Mouse (Mus musculus): ENCODE data around the gene Vmn2r27. TPM values are rescaled to one million over a fixed set of nuclear protein-coding genes. Genes with fewer than 3 reads are reported as not detected.

The Vmn2r27 gene
- total RNA-seq (2023) = not detected

DNA sequence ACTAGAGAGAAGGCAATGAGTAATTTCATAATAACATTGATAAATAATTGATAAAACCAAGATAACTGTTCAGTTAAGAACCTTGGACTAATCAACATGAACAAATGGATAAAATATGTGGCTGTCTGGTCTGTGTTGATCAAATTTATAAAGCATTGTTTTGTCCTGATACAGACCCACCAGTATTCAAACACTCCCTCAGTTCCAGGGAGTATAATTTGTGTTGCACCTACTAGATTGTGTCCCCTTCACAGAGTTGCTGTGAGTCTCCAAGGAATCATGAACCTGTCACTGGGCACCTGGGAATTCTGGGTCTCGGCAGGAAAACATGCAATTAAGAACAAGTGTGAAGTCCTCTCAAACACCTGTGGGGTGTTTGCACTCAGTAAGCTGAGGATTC is at the start of gene Vmn2r27:
Gene Vmn2r27, minus strand, starts transcription at position 101 of the 400 bp plus-strand sequence.

Other genes with a start within 250 kb of the Vmn2r27 start
- not detected for gene Vmn2r26, start 207.3 kb downstream of the Vmn2r27 start, total RNA-seq (2023)
- 1 to 10 TPM; 2.5 to 3.5 TPM for gene Cd163, start 72.8 kb upstream of the Vmn2r27 start, total RNA-seq (2023)
- gene Pex5, start 183.2 kb upstream of the Vmn2r27 start, total RNA-seq (2023) = 10 to 100 TPM; 41.4 to 43.1 TPM
- gene Clstn3, start 232.9 kb upstream of the Vmn2r27 start, total RNA-seq (2023) = 1 to 10 TPM; 3.1 to 4.5 TPM